Mouse (Mus musculus): ENCODE data around the gene Ddx28. TPM values are rescaled to one million over a fixed set of nuclear protein-coding genes. Genes with fewer than 3 reads are reported as not detected.
"Not testable (repeated sequence)": the region's sequence is repeated elsewhere in the genome, so short reads cannot be mapped to it uniquely, and the experiment has no call there.

Gene Ddx28
- polyA plus RNA-seq, 1 experiment from 2014 or later: 18.7 TPM

GRCm38 (mm10) chr8:106007135-106007534 lies 4.5 kb downstream of the Ddx28 start:
- H3K4me3 ChIP-seq: no peak overlapping the region
- H3K4me1 ChIP-seq: peaks cover 21% of the 10 kb centered on the region
- DNase-seq (ENCODE audit: low spot score): no peak
- H3K36me3 ChIP-seq: 0 out of 2 replicates have a peak, but pooled peaks cover 4% of the 10 kb centered on the region
- H3K27me3 ChIP-seq (ENCODE audit: insufficient read depth, poor library complexity, severe bottlenecking): no peaks in the 10 kb centered on the region
- 59% methylated on average over 3 of the region's 3 CpGs for WGBS
- no peak overlapping the region for H3K27ac ChIP-seq
- no peaks in the 10 kb centered on the region for H3K9me3 ChIP-seq

- Histone ChIP-seq H3K4me3 (no peak overlapping the region), H3K9me3 (no peaks in the 10 kb centered on the region), H3K27ac (no peak overlapping the region), H3K36me3 (0 out of 2 replicates have a peak, but pooled peaks cover 4% of the 10 kb centered on the region), H3K4me1 (peaks cover 16% of the 10 kb centered on the region), H3K27me3 (ENCODE audit: insufficient read depth, poor library complexity, severe bottlenecking) (no peaks in the 10 kb centered on the region)
- DNase-seq (ENCODE audit: low spot score): no peak
- 81% methylated on average over 4 of the region's 4 CpGs for WGBS
Observed at GRCm38 (mm10) chr8:106006413-106006812, 5.3 kb downstream of the Ddx28 start.

GRCm38 (mm10) chr8:106005875-106006274 lies 5.8 kb downstream of the Ddx28 start, which contains the start of gene Dpep2nb:
Gene Dpep2nb (minus strand): TSS chr8:106005975.
- no peak within 1 kb of the TSS for H3K4me3 ChIP-seq
- WGBS: 82% methylated on average over 4 of the region's 4 CpGs

GRCm38 (mm10) chr8:106004538-106005207 lies 7.0 kb downstream of the Ddx28 start:
- H3K27me3 ChIP-seq (ENCODE audit: insufficient read depth, poor library complexity, severe bottlenecking): no peaks in the 10 kb centered on the region
- H3K9me3 ChIP-seq: no peaks in the 10 kb centered on the region
- WGBS: 78% methylated on average over 8 of the region's 8 CpGs
- no peak overlapping the region for H3K4me3 ChIP-seq
- no peak overlapping the region for H3K27ac ChIP-seq
- 0 out of 2 replicates have a peak, but pooled peaks cover under 1% of the 10 kb centered on the region for H3K36me3 ChIP-seq
- no peak for DNase-seq (ENCODE audit: low spot score)
- peaks cover under 1% of the 10 kb centered on the region; the same call in 1 of the 2 replicates for H3K4me1 ChIP-seq

More at GRCm38 (mm10) chr8:106005875-106006274, 5.8 kb downstream of the Ddx28 start, which contains the start of gene Dpep2nb:
- Histone ChIP-seq H3K27ac (no peak within 1 kb of the TSS), H3K36me3 (0 out of 2 replicates have a peak, but pooled peaks cover 4% of the 10 kb centered on the region), H3K4me1 (peaks cover 13% of the 10 kb centered on the region), H3K27me3 (ENCODE audit: insufficient read depth, poor library complexity, severe bottlenecking) (no peaks in the 10 kb centered on the region), H3K9me3 (no peaks in the 10 kb centered on the region)
- no peak for DNase-seq (ENCODE audit: low spot score)

GRCm38 (mm10) chr8:106001908-106002307 lies 9.8 kb downstream of the Ddx28 start:
- H3K9me3 ChIP-seq: no peaks in the 10 kb centered on the region
- 74% methylated on average over 4 of the region's 4 CpGs for WGBS
- DNase-seq (ENCODE audit: low spot score): no peak
- no peak overlapping the region for H3K4me3 ChIP-seq
- no peak overlapping the region for H3K27ac ChIP-seq
- H3K36me3 ChIP-seq: no peaks in the 10 kb centered on the region
- H3K4me1 ChIP-seq: no peaks in the 10 kb centered on the region
- no peaks in the 10 kb centered on the region for H3K27me3 ChIP-seq (ENCODE audit: insufficient read depth, poor library complexity, severe bottlenecking)

GRCm38 (mm10) chr8:105998971-105999370 lies 12.7 kb downstream of the Ddx28 start:
- Histone ChIP-seq H3K27ac (no peak overlapping the region), H3K9me3 (no peaks in the 10 kb centered on the region), H3K36me3 (no peaks in the 10 kb centered on the region), H3K4me3 (no peak overlapping the region), H3K27me3 (ENCODE audit: insufficient read depth, poor library complexity, severe bottlenecking) (0 out of 2 replicates have a peak, but pooled peaks cover 4% of the 10 kb centered on the region), H3K4me1 (no peaks in the 10 kb centered on the region)
- 77% methylated on average over 2 of the region's 2 CpGs for whole genome bisulfite sequencing
- DNase-seq (ENCODE audit: low spot score): no peak

GRCm38 (mm10) chr8:105996359-105996758 lies 15.3 kb downstream of the Ddx28 start:
- no peak for DNase-seq (ENCODE audit: low spot score)
- Histone ChIP-seq H3K4me3 (no peak overlapping the region), H3K4me1 (peaks cover 4% of the 10 kb centered on the region), H3K27me3 (ENCODE audit: insufficient read depth, poor library complexity, severe bottlenecking) (0 out of 2 replicates have a peak, but pooled peaks cover 4% of the 10 kb centered on the region), H3K36me3 (no peaks in the 10 kb centered on the region), H3K9me3 (no peaks in the 10 kb centered on the region), H3K27ac (no peak overlapping the region)
- WGBS: 71% methylated on average over 7 of the region's 7 CpGs

GRCm38 (mm10) chr8:105993226-105993625 lies 18.5 kb downstream of the Ddx28 start:
- no peak overlapping the region for H3K4me3 ChIP-seq
- H3K36me3 ChIP-seq: no peaks in the 10 kb centered on the region
- peaks cover 15% of the 10 kb centered on the region for H3K4me1 ChIP-seq
- H3K9me3 ChIP-seq: no peaks in the 10 kb centered on the region
- H3K27ac ChIP-seq: no peak overlapping the region
- 0 out of 2 replicates have a peak, but pooled peaks cover 8% of the 10 kb centered on the region for H3K27me3 ChIP-seq (ENCODE audit: insufficient read depth, poor library complexity, severe bottlenecking)
- WGBS: 63% methylated on average over 4 of the region's 4 CpGs
- no peak for DNase-seq (ENCODE audit: low spot score)

GRCm38 (mm10) chr8:105992499-105992898 lies 19.2 kb downstream of the Ddx28 start:
- Histone ChIP-seq H3K27ac (no peak overlapping the region), H3K36me3 (no peaks in the 10 kb centered on the region), H3K27me3 (ENCODE audit: insufficient read depth, poor library complexity, severe bottlenecking) (0 out of 2 replicates have a peak, but pooled peaks cover 8% of the 10 kb centered on the region), H3K4me1 (peaks cover 15% of the 10 kb centered on the region), H3K9me3 (no peaks in the 10 kb centered on the region), H3K4me3 (no peak overlapping the region)
- 59% methylated on average over 5 of the region's 5 CpGs for WGBS
- no peak for DNase-seq (ENCODE audit: low spot score)

GRCm38 (mm10) chr8:105991546-105991945 lies 20.1 kb downstream of the Ddx28 start:
- Histone ChIP-seq H3K9me3 (no peaks in the 10 kb centered on the region), H3K36me3 (no peaks in the 10 kb centered on the region), H3K27ac (peak overlapping the region; percentile 76), H3K4me1 (peaks cover 15% of the 10 kb centered on the region), H3K4me3 (no peak overlapping the region), H3K27me3 (ENCODE audit: insufficient read depth, poor library complexity, severe bottlenecking) (0 out of 2 replicates have a peak, but pooled peaks cover 8% of the 10 kb centered on the region)
- DNase-seq (ENCODE audit: low spot score): no peak
- 56% methylated on average over 2 of the region's 2 CpGs for WGBS

- no peaks in the 10 kb centered on the region for H3K9me3 ChIP-seq
- H3K4me3 ChIP-seq: peak within 1 kb of the TSS; percentile 31; the same call in 1 of the 2 replicates
- WGBS: 11% methylated on average over 15 of the region's 15 CpGs
- peak; percentile 93 for DNase-seq (ENCODE audit: low spot score)
- 0 out of 2 replicates have a peak, but pooled peaks cover 8% of the 10 kb centered on the region for H3K27me3 ChIP-seq (ENCODE audit: insufficient read depth, poor library complexity, severe bottlenecking)
- H3K4me1 ChIP-seq: peaks cover 15% of the 10 kb centered on the region
- no peaks in the 10 kb centered on the region for H3K36me3 ChIP-seq
- peak within 1 kb of the TSS; percentile 76 for H3K27ac ChIP-seq
Observed at GRCm38 (mm10) chr8:105990856-105991387, 20.8 kb downstream of the Ddx28 start, which contains the start of gene Dus2. Gene Dus2 (plus strand): TSS chr8:105991337.

GRCm38 (mm10) chr8:105988546-105988945 lies 23.1 kb downstream of the Ddx28 start:
- no peak for DNase-seq (ENCODE audit: low spot score)
- H3K36me3 ChIP-seq: no peaks in the 10 kb centered on the region
- peaks cover 12% of the 10 kb centered on the region; the same call in 1 of the 2 replicates for H3K27me3 ChIP-seq (ENCODE audit: insufficient read depth, poor library complexity, severe bottlenecking)
- no peaks in the 10 kb centered on the region for H3K9me3 ChIP-seq
- 81% methylated on average over 11 of the region's 11 CpGs for WGBS
- no peak overlapping the region for H3K27ac ChIP-seq
- peaks cover 15% of the 10 kb centered on the region for H3K4me1 ChIP-seq
- H3K4me3 ChIP-seq: no peak overlapping the region

GRCm38 (mm10) chr8:105983406-105983805 lies 28.3 kb downstream of the Ddx28 start:
- not testable (repeated sequence) for H3K4me1 ChIP-seq; H3K27me3 ChIP-seq (ENCODE audit: insufficient read depth, poor library complexity, severe bottlenecking); H3K4me3 ChIP-seq; H3K27ac ChIP-seq; DNase-seq (ENCODE audit: low spot score); H3K9me3 ChIP-seq; H3K36me3 ChIP-seq
- 81% methylated on average over 11 of the region's 11 CpGs for WGBS

Measured in heart, embryonic 10.5 days (tissue).